Mouse (Mus musculus): ENCODE measurements around the gene Rpia.

GRCm38 (mm10) chr6:70784811-70785210 lies 7.2 kb downstream of the Rpia start:
- TF ChIP-seq GATA1 (IDR thresholded peaks at IDR 0.05; ENCODE audit: borderline replicate concordance, low read length) (no peak), FLI1 (IDR thresholded peaks at IDR 0.05; ENCODE audit: low read length) (no peak)

Measured in megakaryocyte, embryonic 14.5 days (primary cell).